Mouse (Mus musculus) embryonic facial prominence, embryonic 14.5 days (tissue): ENCODE data around the gene Exo5. TPM values are rescaled to one million over a fixed set of nuclear protein-coding genes. Genes with fewer than 3 reads are reported as not detected.

Experiments used
- ATAC-seq: fragments of 200-750 bp; cut with Nextera tagmentation; 2 replicates; pipeline ENCODE4 v1.8.0; 2017; ENCODE audit warnings: low read depth, moderate number of reproducible peaks, moderate TSS enrichment
- DNase-seq: peaks from one replicate; pipeline ENCODE4 v3.0.0-alpha.2; 2015; ENCODE audit warnings: low spot score
- H3K27ac ChIP-seq: fragments of 300-500 bp; sonication (generic); replicated peaks from 2 replicates; pipeline ENCODE4 v1.5.1; 2014; ENCODE audit warnings: low read depth, mild to moderate bottlenecking, low read length, moderate library complexity
- H3K27me3 ChIP-seq: fragments of 300-500 bp; sonication (generic); replicated peaks from 2 replicates; pipeline ENCODE4 v1.6.1; 2014; ENCODE audit warnings: low read length; ENCODE audit not compliant: control insufficient read depth, insufficient read depth
- H3K36me3 ChIP-seq: fragments of 300-500 bp; sonication (generic); 2 replicates; pipeline ENCODE4 v1.6.1; 2014; ENCODE audit warnings: low read length, mixed read lengths; ENCODE audit not compliant: control insufficient read depth, insufficient read depth
- H3K4me1 ChIP-seq: fragments of 300-500 bp; sonication (generic); 2 replicates; pipeline ENCODE4 v1.6.1; 2014; ENCODE audit warnings: antibody characterized with exemption, low read length; ENCODE audit not compliant: control insufficient read depth, insufficient read depth
- H3K4me2 ChIP-seq: fragments of 300-500 bp; sonication (generic); 2 replicates; pipeline ENCODE4 v1.6.1; 2014; ENCODE audit warnings: low read depth, mild to moderate bottlenecking, low read length, moderate library complexity, mixed read lengths
- H3K4me3 ChIP-seq: fragments of 300-500 bp; sonication (generic); 2 replicates; pipeline ENCODE4 v1.5.1; 2014; ENCODE audit warnings: low read depth, mild to moderate bottlenecking, low read length
- H3K9ac ChIP-seq: fragments of 300-500 bp; sonication (generic); 2 replicates; pipeline ENCODE4 v1.6.1; 2014; ENCODE audit warnings: low read depth, mild to moderate bottlenecking, low read length, moderate library complexity, mixed read lengths
- H3K9me3 ChIP-seq: fragments of 300-500 bp; sonication (generic); 2 replicates; pipeline ENCODE4 v1.6.1; 2016; ENCODE audit warnings: low read length; ENCODE audit not compliant: control insufficient read depth
- WGBS: fragments of 180-500 bp; shearing (Covaris S2); extraction: QIAGEN DNeasy Blood & Tissue Kit; methylation state at CpG from one replicate; pipeline ENCODE4 v1.1.7; 2014; 5-methylcytosine and 5-hydroxymethylcytosine counted together
- polyA plus RNA-seq: library from polyadenylated mRNA; unstranded; fragments of >200 nt; fragmentation: Nextera tagmentation; extraction: Ambion mirVana; gene quantifications from 2 replicates; pipeline ENCODE4 v1.2.1, GENCODE M21; 2014

Gene Exo5
- polyA plus RNA-seq: 16.7 and 22.2 TPM in 2 replicates

- ATAC-seq (peak; percentile 99), DNase-seq (peak; percentile 97)
- Histone ChIP-seq H3K36me3 (peaks cover 29% of the 10 kb centered on the region), H3K4me3 (peak within 1 kb of the TSS; percentile 52), H3K27me3 (no peaks in the 10 kb centered on the region), H3K9ac (peak within 1 kb of the TSS; percentile 71), H3K9me3 (peaks cover 16% of the 10 kb centered on the region; the same call in 1 of the 2 replicates), H3K4me2 (peak within 1 kb of the TSS; percentile 67), H3K4me1 (no peaks in the 10 kb centered on the region), H3K27ac (peak within 1 kb of the TSS; percentile 71)
- under 1% methylated on average over 29 of the region's 33 CpGs for WGBS
Measured at GRCm38 (mm10) chr4:120924554-120925299, at the start of gene Exo5. Gene Exo5 (minus strand): TSS chr4:120925017.

GRCm38 (mm10) chr4:120971842-120972241 lies 47.0 kb upstream of the Exo5 start:
- H3K4me3 ChIP-seq: no peak overlapping the region
- no peak overlapping the region for H3K27ac ChIP-seq
- WGBS: 87% methylated on average over 8 of the region's 8 CpGs
- DNase-seq (no peak), ATAC-seq (no peak)
- no peaks in the 10 kb centered on the region for H3K9me3 ChIP-seq
- H3K9ac ChIP-seq: 0 out of 2 replicates have a peak overlapping the region, but pooled peaks have one; percentile 8
- H3K36me3 ChIP-seq: peaks cover 51% of the 10 kb centered on the region
- H3K4me2 ChIP-seq: no peak overlapping the region
- H3K4me1 ChIP-seq: no peaks in the 10 kb centered on the region
- no peaks in the 10 kb centered on the region for H3K27me3 ChIP-seq

- Histone ChIP-seq H3K27me3 (no peaks in the 10 kb centered on the region), H3K4me3 (no peak overlapping the region), H3K4me1 (no peaks in the 10 kb centered on the region), H3K9me3 (no peaks in the 10 kb centered on the region), H3K27ac (no peak overlapping the region), H3K4me2 (no peak overlapping the region), H3K36me3 (peaks cover 50% of the 10 kb centered on the region), H3K9ac (no peak overlapping the region)
- DNase-seq (no peak), ATAC-seq (no peak)
- 76% methylated on average over 5 of the region's 5 CpGs for WGBS
Measured at GRCm38 (mm10) chr4:120969382-120970146, 44.7 kb upstream of the Exo5 start.

GRCm38 (mm10) chr4:120968486-120968885 lies 43.7 kb upstream of the Exo5 start:
- ATAC-seq: no peak
- H3K4me1 ChIP-seq: no peaks in the 10 kb centered on the region

GRCm38 (mm10) chr4:120955586-120955985 lies 30.8 kb upstream of the Exo5 start:
- H3K27ac ChIP-seq: no peak overlapping the region
- WGBS: 94% methylated on average over 1 of the region's 1 CpGs

More at GRCm38 (mm10) chr4:120968486-120968885, 43.7 kb upstream of the Exo5 start:
- no peak for DNase-seq
- Histone ChIP-seq H3K27ac (no peak overlapping the region), H3K27me3 (no peaks in the 10 kb centered on the region), H3K4me2 (no peak overlapping the region), H3K9me3 (no peaks in the 10 kb centered on the region), H3K9ac (no peak overlapping the region), H3K36me3 (peaks cover 39% of the 10 kb centered on the region), H3K4me3 (no peak overlapping the region)
- 88% methylated on average over 9 of the region's 9 CpGs for WGBS

GRCm38 (mm10) chr4:120953667-120954066 lies 28.9 kb upstream of the Exo5 start:
- ATAC-seq: no peak

More at GRCm38 (mm10) chr4:120955586-120955985, 30.8 kb upstream of the Exo5 start:
- H3K9ac ChIP-seq: no peak overlapping the region
- no peaks in the 10 kb centered on the region for H3K4me1 ChIP-seq
- H3K36me3 ChIP-seq: no peaks in the 10 kb centered on the region
- no peaks in the 10 kb centered on the region for H3K9me3 ChIP-seq
- no peak for ATAC-seq
- no peak overlapping the region for H3K4me2 ChIP-seq
- no peaks in the 10 kb centered on the region for H3K27me3 ChIP-seq
- no peak for DNase-seq
- H3K4me3 ChIP-seq: no peak overlapping the region

GRCm38 (mm10) chr4:120953038-120953437 lies 28.2 kb upstream of the Exo5 start:
- Histone ChIP-seq H3K4me3 (no peak overlapping the region), H3K9me3 (no peaks in the 10 kb centered on the region), H3K27ac (no peak overlapping the region), H3K27me3 (no peaks in the 10 kb centered on the region), H3K36me3 (no peaks in the 10 kb centered on the region), H3K9ac (no peak overlapping the region), H3K4me1 (no peaks in the 10 kb centered on the region), H3K4me2 (no peak overlapping the region)
- WGBS: 66% methylated on average over 4 of the region's 4 CpGs
- no peak for ATAC-seq
- DNase-seq: no peak

More at GRCm38 (mm10) chr4:120953667-120954066, 28.9 kb upstream of the Exo5 start:
- no peaks in the 10 kb centered on the region for H3K36me3 ChIP-seq
- no peak overlapping the region for H3K27ac ChIP-seq
- WGBS: 89% methylated on average over 1 of the region's 1 CpGs
- H3K27me3 ChIP-seq: no peaks in the 10 kb centered on the region
- no peak overlapping the region for H3K4me3 ChIP-seq
- no peak overlapping the region for H3K9ac ChIP-seq
- no peak overlapping the region for H3K4me2 ChIP-seq
- no peaks in the 10 kb centered on the region for H3K4me1 ChIP-seq
- no peaks in the 10 kb centered on the region for H3K9me3 ChIP-seq
- no peak for DNase-seq

- Histone ChIP-seq H3K36me3 (peaks cover 2% of the 10 kb centered on the region; the same call in 1 of the 2 replicates), H3K4me2 (peak overlapping the region; percentile 65), H3K9ac (peak overlapping the region; percentile 86), H3K27ac (peak overlapping the region; percentile 88), H3K4me1 (no peaks in the 10 kb centered on the region), H3K9me3 (no peaks in the 10 kb centered on the region), H3K4me3 (peak overlapping the region; percentile 80), H3K27me3 (no peaks in the 10 kb centered on the region)
- peak; percentile 35 for DNase-seq
- 35% methylated on average over 6 of the region's 6 CpGs for WGBS
- ATAC-seq: no peak
Measured at GRCm38 (mm10) chr4:120952163-120952562, 27.3 kb upstream of the Exo5 start.
